Mouse (Mus musculus): ENCODE results near the gene Vac14.

- no peak for TF ChIP-seq POLR2A (IDR thresholded peaks at IDR 0.05; ENCODE audit: low read depth, low read length)
- TF ChIP-seq CTCF (IDR thresholded peaks at IDR 0.05; ENCODE audit: extremely low read depth, insufficient read length, insufficient replicate concordance, low read depth, low read length), result no peak
These were observed 1.5 kb downstream of the Vac14 start for GRCm38 (mm10) chr8:110619919-110620318.

Measured in small intestine, adult 2 months (tissue).